Mouse (Mus musculus) kidney, adult 2 months (tissue): Measurements from ENCODE around the gene Igdcc4.

Source experiments
- CTCF ChIP-seq: fragments of 200-500 bp; conservative IDR thresholded peaks from 2 replicates; pipeline ENCODE4 v1.5.1; 2011; ENCODE audit warnings: low read depth, mild to moderate bottlenecking, control low read depth, low read length, moderate library complexity, mixed read lengths; ENCODE audit not compliant: insufficient read depth, insufficient read length
- POLR2A ChIP-seq: fragments of 200-500 bp; IDR thresholded peaks from one replicate; pipeline ENCODE4 v1.6.1; 2011; ENCODE audit warnings: low read depth, low read length, control low read depth

GRCm38 (mm10) chr9:65175939-65176871 lies 74.9 kb downstream of the Igdcc4 start:
- no peak for TF ChIP-seq POLR2A
- no peak for TF ChIP-seq CTCF
